Mouse (Mus musculus) embryonic facial prominence, embryonic 15.5 days (tissue): ENCODE data around the gene Arhgap33. TPM values are rescaled to one million over a fixed set of nuclear protein-coding genes. Genes with fewer than 3 reads are reported as not detected.
"Not testable (repeated sequence)": the region's sequence is repeated elsewhere in the genome, so short reads cannot be mapped to it uniquely, and the experiment has no call there.

Experiments
- ATAC-seq: fragments of 200-750 bp; cut with Nextera tagmentation; 2 replicates; pipeline ENCODE4 v1.8.0; 2017; ENCODE audit warnings: low read depth, moderate TSS enrichment; ENCODE audit not compliant: insufficient number of reproducible peaks, low FRiP score, low TSS enrichment
- H3K27ac ChIP-seq: fragments of 300-500 bp; sonication (generic); replicated peaks from 2 replicates; pipeline ENCODE4 v1.5.1; 2015; ENCODE audit warnings: mild to moderate bottlenecking, inconsistent platforms
- H3K27me3 ChIP-seq: fragments of 300-500 bp; sonication (generic); 2 replicates; pipeline ENCODE4 v1.6.1; 2015; ENCODE audit warnings: inconsistent platforms
- H3K36me3 ChIP-seq: fragments of 300-500 bp; sonication (generic); 2 replicates; pipeline ENCODE4 v1.6.1; 2015; ENCODE audit warnings: mild to moderate bottlenecking, inconsistent platforms
- H3K4me1 ChIP-seq: fragments of 300-500 bp; sonication (generic); 2 replicates; pipeline ENCODE4 v1.6.1; 2015; ENCODE audit warnings: inconsistent platforms
- H3K4me2 ChIP-seq: fragments of 300-500 bp; sonication (generic); replicated peaks from 2 replicates; pipeline ENCODE4 v1.6.1; 2015; ENCODE audit warnings: mild to moderate bottlenecking, inconsistent platforms
- H3K4me3 ChIP-seq: fragments of 300-500 bp; sonication (generic); replicated peaks from 2 replicates; pipeline ENCODE4 v1.5.1; 2015; ENCODE audit warnings: mild to moderate bottlenecking, inconsistent platforms
- H3K9ac ChIP-seq: fragments of 300-500 bp; sonication (generic); 2 replicates; pipeline ENCODE4 v1.6.1; 2015; ENCODE audit warnings: inconsistent platforms
- H3K9me3 ChIP-seq: fragments of 300-500 bp; sonication (generic); replicated peaks from 2 replicates; pipeline ENCODE4 v1.6.1; 2016; ENCODE audit warnings: inconsistent platforms
- WGBS: fragments of 180-500 bp; shearing (Covaris S2); methylation state at CpG from one replicate; pipeline ENCODE4 v1.1.7; 2015; 5-methylcytosine and 5-hydroxymethylcytosine counted together
- polyA plus RNA-seq: library from polyadenylated mRNA; unstranded; fragments of >200 nt; fragmentation: Nextera tagmentation; extraction: Ambion mirVana; gene quantifications from 2 replicates; pipeline ENCODE4 v1.2.1, GENCODE M21; 2015

Gene Arhgap33
- polyA plus RNA-seq, 1 experiment from 2014 or later = 16.2 TPM

- no peak for ATAC-seq
- H3K36me3 ChIP-seq = peaks cover 56% of the 10 kb centered on the region
- H3K4me3 ChIP-seq = peak overlapping the region; percentile 26
- H3K27me3 ChIP-seq = no peaks in the 10 kb centered on the region
- H3K9me3 ChIP-seq = no peaks in the 10 kb centered on the region
- 14% methylated on average over 17 of the region's 17 CpGs for WGBS
- H3K4me2 ChIP-seq = peak overlapping the region; percentile 48
- H3K9ac ChIP-seq = peak overlapping the region; percentile 31; the same call in 1 of the 2 replicates
- peaks cover 15% of the 10 kb centered on the region for H3K4me1 ChIP-seq
- H3K27ac ChIP-seq = peak overlapping the region; percentile 79
Measured at GRCm38 (mm10) chr7:30526399-30526798, 8.5 kb downstream of the Arhgap33 start.

GRCm38 (mm10) chr7:30525954-30526353, 8.9 kb downstream of the Arhgap33 start:
- Histone ChIP-seq H3K9me3 (no peaks in the 10 kb centered on the region), H3K9ac (0 out of 2 replicates have a peak overlapping the region, but pooled peaks have one; percentile 31), H3K36me3 (peaks cover 54% of the 10 kb centered on the region), H3K27ac (peak overlapping the region; percentile 79), H3K4me3 (peak overlapping the region; percentile 26), H3K4me1 (peaks cover 15% of the 10 kb centered on the region), H3K4me2 (peak overlapping the region; percentile 48), H3K27me3 (no peaks in the 10 kb centered on the region)
- 13% methylated on average over 10 of the region's 10 CpGs for WGBS
- peak; percentile 44; the same call in 1 of the 2 replicates for ATAC-seq

- WGBS = 75% methylated on average over 6 of the region's 6 CpGs
- no peak overlapping the region for H3K9ac ChIP-seq
- no peak for ATAC-seq
- H3K4me1 ChIP-seq = peaks cover 15% of the 10 kb centered on the region
- peaks cover 42% of the 10 kb centered on the region for H3K36me3 ChIP-seq
- H3K4me2 ChIP-seq = no peak overlapping the region
- H3K27me3 ChIP-seq = no peaks in the 10 kb centered on the region
- no peak overlapping the region for H3K4me3 ChIP-seq
- no peak overlapping the region for H3K27ac ChIP-seq
- H3K9me3 ChIP-seq = no peaks in the 10 kb centered on the region
Measured at GRCm38 (mm10) chr7:30524487-30524886, 10.4 kb downstream of the Arhgap33 start.

GRCm38 (mm10) chr7:30522871-30523270, 12.0 kb downstream of the Arhgap33 start:
- Histone ChIP-seq H3K27me3 (no peaks in the 10 kb centered on the region), H3K9ac (no peak overlapping the region), H3K4me1 (peaks cover 15% of the 10 kb centered on the region), H3K4me3 (no peak overlapping the region), H3K9me3 (no peaks in the 10 kb centered on the region), H3K4me2 (no peak overlapping the region), H3K27ac (no peak overlapping the region), H3K36me3 (peaks cover 26% of the 10 kb centered on the region)
- WGBS = 79% methylated on average over 10 of the region's 10 CpGs
- ATAC-seq = no peak

- 65% methylated on average over 5 of the region's 5 CpGs for WGBS
Measured at GRCm38 (mm10) chr7:30520856-30521255, 14.0 kb downstream of the Arhgap33 start.

GRCm38 (mm10) chr7:30520396-30520795, 14.5 kb downstream of the Arhgap33 start:
- Histone ChIP-seq H3K27ac (no peak overlapping the region), H3K9ac (no peak overlapping the region), H3K4me2 (no peak overlapping the region), H3K4me3 (no peak overlapping the region), H3K27me3 (no peaks in the 10 kb centered on the region), H3K9me3 (no peaks in the 10 kb centered on the region), H3K4me1 (no peaks in the 10 kb centered on the region), H3K36me3 (peaks cover 19% of the 10 kb centered on the region; the same call in 1 of the 2 replicates)
- no peak for ATAC-seq
- 76% methylated on average over 4 of the region's 4 CpGs for WGBS

More at GRCm38 (mm10) chr7:30520856-30521255, 14.0 kb downstream of the Arhgap33 start:
- Histone ChIP-seq H3K4me1 (peaks cover 3% of the 10 kb centered on the region), H3K4me2 (no peak overlapping the region), H3K27me3 (no peaks in the 10 kb centered on the region), H3K9ac (no peak overlapping the region), H3K9me3 (no peaks in the 10 kb centered on the region), H3K27ac (no peak overlapping the region), H3K36me3 (peaks cover 19% of the 10 kb centered on the region; the same call in 1 of the 2 replicates), H3K4me3 (no peak overlapping the region)
- no peak for ATAC-seq

- no peak overlapping the region for H3K27ac ChIP-seq
- no peak overlapping the region for H3K9ac ChIP-seq
- no peaks in the 10 kb centered on the region for H3K27me3 ChIP-seq
- H3K4me2 ChIP-seq = no peak overlapping the region
- WGBS = 36% methylated on average over 8 of the region's 8 CpGs
- H3K4me3 ChIP-seq = no peak overlapping the region
- peaks cover 7% of the 10 kb centered on the region; the same call in 1 of the 2 replicates for H3K36me3 ChIP-seq
- H3K4me1 ChIP-seq = no peaks in the 10 kb centered on the region
- no peaks in the 10 kb centered on the region for H3K9me3 ChIP-seq
- no peak for ATAC-seq
Measured at GRCm38 (mm10) chr7:30518325-30518724, 16.5 kb downstream of the Arhgap33 start.

GRCm38 (mm10) chr7:30515003-30515760, 19.7 kb downstream of the Arhgap33 start:
- ATAC-seq = no peak
- no peaks in the 10 kb centered on the region for H3K9me3 ChIP-seq
- H3K36me3 ChIP-seq = no peaks in the 10 kb centered on the region
- no peak overlapping the region for H3K4me3 ChIP-seq
- H3K9ac ChIP-seq = no peak overlapping the region
- no peaks in the 10 kb centered on the region for H3K27me3 ChIP-seq
- 58% methylated on average over 24 of the region's 24 CpGs for whole genome bisulfite sequencing
- no peaks in the 10 kb centered on the region for H3K4me1 ChIP-seq
- no peak overlapping the region for H3K27ac ChIP-seq
- H3K4me2 ChIP-seq = no peak overlapping the region

GRCm38 (mm10) chr7:30508061-30508460, 26.8 kb downstream of the Arhgap33 start:
- no peaks in the 10 kb centered on the region for H3K36me3 ChIP-seq
- H3K4me1 ChIP-seq = no peaks in the 10 kb centered on the region
- no peak overlapping the region for H3K9ac ChIP-seq
- H3K27ac ChIP-seq = no peak overlapping the region
- no peak overlapping the region for H3K4me2 ChIP-seq
- H3K9me3 ChIP-seq = no peaks in the 10 kb centered on the region
- ATAC-seq = no peak
- 78% methylated on average over 4 of the region's 4 CpGs for WGBS
- no peak overlapping the region for H3K4me3 ChIP-seq
- H3K27me3 ChIP-seq = no peaks in the 10 kb centered on the region

GRCm38 (mm10) chr7:30501159-30501558, 33.7 kb downstream of the Arhgap33 start:
- H3K9ac ChIP-seq = not testable (repeated sequence)

GRCm38 (mm10) chr7:30495506-30496042, 39.3 kb downstream of the Arhgap33 start:
- WGBS = 57% methylated on average over 5 of the region's 5 CpGs
- not testable (repeated sequence) for H3K9me3 ChIP-seq, H3K27me3 ChIP-seq, H3K4me2 ChIP-seq, H3K9ac ChIP-seq, H3K4me3 ChIP-seq, H3K27ac ChIP-seq, H3K36me3 ChIP-seq, ATAC-seq, H3K4me1 ChIP-seq

More at GRCm38 (mm10) chr7:30501159-30501558, 33.7 kb downstream of the Arhgap33 start:
- not testable (repeated sequence) for H3K9me3 ChIP-seq, H3K4me1 ChIP-seq, H3K4me3 ChIP-seq, H3K36me3 ChIP-seq, H3K4me2 ChIP-seq, H3K27ac ChIP-seq, H3K27me3 ChIP-seq, ATAC-seq
- WGBS = 67% methylated on average over 5 of the region's 5 CpGs
